Mouse (Mus musculus) c-Kit-positive CD71-positive TER-119-positive erythroid progenitor cells, embryonic 14.5 days (primary cell): ENCODE data around the gene Izumo2.
A peak's percentile ranks its signal among the peaks of the same experiment; 100 is the strongest.

ENCODE experiments used
- DNase-seq: peaks from one replicate; pipeline ENCODE4 v3.0.0-alpha.2; 2013; ENCODE audit warnings: low spot score

Izumo2 gene

DNA sequence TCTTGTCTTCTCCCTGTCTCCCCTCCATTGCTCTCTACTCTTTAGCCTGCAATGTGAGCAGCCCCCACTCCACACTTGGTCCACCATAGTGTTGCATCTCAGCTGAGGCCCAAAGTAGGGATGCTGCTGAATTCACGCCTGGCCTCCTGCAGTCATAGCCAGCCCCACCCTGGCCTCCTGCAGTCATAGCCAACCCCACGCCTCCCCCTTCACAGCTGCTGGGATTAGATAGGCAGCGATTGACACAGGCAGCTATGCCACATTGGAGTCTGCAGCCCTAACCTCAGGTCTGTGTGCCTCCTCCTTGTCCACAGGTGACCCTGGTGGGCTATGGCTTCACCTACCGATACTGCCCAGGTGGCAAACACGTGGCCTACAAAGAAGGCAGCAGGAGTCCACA lies 59.6 kb downstream of the Izumo2 start:
- peak; percentile 60 for DNase-seq
